Mouse (Mus musculus) small intestine, adult 2 months (tissue): ENCODE measurements at regions not wholly inside any gene's neighbourhood (a gene's known extent, or its start where the extent isn't known, plus 50 kb on each side); places are given as distances from the start of the nearest gene placed in this dataset.

Source experiments
- CTCF ChIP-seq: fragments of 200-500 bp; IDR thresholded peaks from 2 replicates; pipeline ENCODE4 v1.5.1; 2012; ENCODE audit warnings: low read depth, mild to moderate bottlenecking, control low read depth, inconsistent platforms, low read length, moderate library complexity, mixed read lengths; ENCODE audit not compliant: insufficient replicate concordance, insufficient read length; ENCODE audit errors: extremely low read depth
- POLR2A ChIP-seq: fragments of 200-500 bp; IDR thresholded peaks from 2 replicates; pipeline ENCODE4 v1.6.1; 2012; ENCODE audit warnings: low read depth, mild to moderate bottlenecking, control low read depth, inconsistent platforms, low read length, moderate library complexity

GRCm38 (mm10) chr2:116984597-116984996 lies 106.1 kb downstream of the Tmco5 start:
- no peak for TF ChIP-seq CTCF
- no peak for TF ChIP-seq POLR2A
